Mouse (Mus musculus) neutrophil, adult 65 days (primary cell): Measurements from ENCODE around the gene Pank1. TPM values are rescaled to one million over a fixed set of nuclear protein-coding genes. Genes with fewer than 3 reads are reported as not detected.

Experiments used
- total RNA-seq: library from RNA; stranded (reverse); gene quantifications from 2 replicates; pipeline ENCODE4 v1.2.4, GENCODE M21; 2023

Pank1 gene
- 1.2 and 1.3 TPM in 2 replicates for total RNA-seq

GRCm38 (mm10) chr19:34878603-34879541, at the start of gene Pank1:
TSS of gene Pank1 (minus strand) at chr19:34879455.

GRCm38 (mm10) chr19:34921652-34922602, 42.7 kb upstream of the Pank1 start, which contains the start of gene Kif20b:
TSS of gene Kif20b (plus strand) at chr19:34922361.

Other genes with a start within 250 kb of the Pank1 start
- gene Ifit1bl2, start 238.7 kb downstream of the Pank1 start, total RNA-seq: 11.5 and 12.0 TPM in 2 replicates
- 2.2 and 7.9 TPM in 2 replicates for gene Ifit1, start 238.6 kb downstream of the Pank1 start, total RNA-seq
- gene Slc16a12, start 132.2 kb downstream of the Pank1 start, total RNA-seq: not detected in 2 replicates
- gene Kif20b, start 42.9 kb upstream of the Pank1 start, total RNA-seq: 23.8 and 26.5 TPM in 2 replicates